Mouse (Mus musculus) natural killer cell, adult 2 months (primary cell): ENCODE measurements at regions not wholly inside any gene's neighbourhood (a gene's known extent, or its start where the extent isn't known, plus 50 kb on each side); places are given as distances from the start of the nearest gene placed in this dataset.

ENCODE experiments used
- DNase-seq, 2 experiments: peaks; one replicate each; pipeline ENCODE4 v3.0.0; 2022; ENCODE audit warnings: low spot score in 2 of 2

DNA sequence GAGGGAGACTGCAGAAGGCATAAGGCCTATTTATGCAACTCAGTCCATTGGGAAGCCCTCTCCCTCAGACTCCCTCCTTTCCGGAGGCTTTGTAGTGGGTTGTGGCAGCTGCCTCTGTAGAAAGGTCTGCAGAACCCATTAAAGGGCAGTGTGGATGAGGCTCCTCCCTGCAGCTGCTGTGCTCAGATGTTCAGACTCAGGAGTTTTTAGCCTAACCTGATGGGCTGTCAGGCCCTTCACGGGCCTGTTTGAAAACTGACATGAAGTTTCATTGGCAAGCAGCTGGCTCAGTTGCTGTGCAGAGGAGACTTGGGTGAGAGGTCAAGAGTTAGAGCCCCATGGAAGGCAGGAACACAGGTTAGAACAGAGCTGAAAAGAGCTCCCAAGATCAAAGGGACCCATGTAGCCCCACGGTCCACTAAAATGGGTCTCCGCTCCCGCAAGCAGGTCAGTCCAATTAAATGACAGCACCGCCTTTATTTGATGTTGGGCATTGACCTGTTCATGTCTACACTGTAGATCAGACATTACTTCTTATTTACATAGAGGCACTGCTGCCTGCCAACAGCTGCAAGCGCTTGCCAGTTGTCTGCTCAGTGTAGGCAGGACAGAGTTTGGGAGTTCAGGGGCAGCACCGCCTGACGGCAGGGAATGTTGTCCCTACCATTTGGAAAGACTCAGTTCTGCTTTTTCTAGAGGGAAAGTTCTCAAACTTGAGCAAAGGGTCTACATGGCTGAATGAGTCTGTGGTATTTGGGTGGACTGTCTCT lies 53.8 kb upstream of the Usp46 start:
- DNase-seq = no peak

DNA sequence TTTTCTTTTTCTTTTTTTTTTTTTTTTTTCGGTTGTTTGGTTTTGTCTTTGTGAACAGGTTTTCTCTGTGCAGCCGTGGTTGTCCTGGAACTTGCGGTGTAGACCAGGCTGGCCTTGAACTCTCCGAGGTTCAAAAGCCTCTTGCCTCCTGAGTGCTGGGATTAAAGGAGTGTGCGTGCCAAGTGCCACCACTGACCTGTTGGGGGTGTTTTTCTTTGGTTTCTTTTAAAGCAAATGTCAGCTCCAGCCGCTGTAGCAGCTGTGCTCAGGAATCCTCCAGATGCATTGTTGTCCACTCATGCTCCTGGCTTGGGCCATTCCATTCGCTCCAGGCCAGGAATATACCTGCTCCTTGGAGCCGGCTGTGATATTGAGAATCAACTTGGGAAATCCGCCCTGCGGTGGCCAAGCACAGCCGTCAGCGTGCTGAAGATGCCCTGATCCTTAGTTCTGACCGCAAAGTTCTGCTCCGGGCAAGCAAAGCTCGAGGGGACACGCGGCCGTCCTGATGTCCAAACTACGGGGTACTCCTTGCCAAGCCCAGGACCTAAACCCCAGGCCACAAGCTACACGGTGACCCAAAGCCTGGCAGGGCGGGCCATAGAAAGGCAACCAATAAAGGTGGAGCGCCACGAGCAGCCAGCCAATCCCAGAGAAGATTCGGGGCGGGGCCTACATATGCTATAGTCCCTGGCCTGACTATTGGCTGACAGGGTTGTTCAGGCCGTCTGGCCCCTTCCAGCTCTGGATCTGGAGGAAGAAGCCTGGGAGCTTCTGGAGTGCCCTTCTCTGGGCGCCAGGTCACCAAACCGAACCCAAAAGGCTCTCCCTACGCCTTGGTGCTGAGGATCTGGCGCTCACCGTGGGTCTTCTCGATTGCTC lies 58.0 kb upstream of the Usp46 start:
- DNase-seq = peak; percentile 59 to 72

DNA sequence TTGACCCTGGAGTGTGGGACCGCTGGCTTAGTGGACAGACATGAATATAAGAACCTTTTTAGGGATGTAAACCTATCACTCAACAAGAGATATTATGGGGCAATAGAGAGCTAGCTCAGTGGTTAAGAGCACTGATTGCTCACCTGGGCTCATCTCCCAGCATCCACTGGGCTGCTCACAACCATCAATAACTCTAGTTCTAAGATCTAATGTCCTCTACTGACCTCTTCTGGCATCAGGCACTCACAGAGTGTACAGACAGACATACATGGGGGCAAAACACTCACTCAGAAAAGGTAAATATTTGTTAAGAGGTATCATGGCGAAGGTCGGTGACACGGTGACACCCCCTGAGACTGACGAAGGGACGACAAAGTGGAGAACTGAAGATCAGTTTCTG lies 59.3 kb upstream of the Usp46 start:
- no peak for DNase-seq

- DNase-seq = no peak
Observed at GRCm38 (mm10) chr5:74129636-74130035, 61.4 kb upstream of the Usp46 start.

- no peak for DNase-seq
Observed at GRCm38 (mm10) chr5:74132671-74133070, 62.4 kb upstream of the Rasl11b start.

DNA sequence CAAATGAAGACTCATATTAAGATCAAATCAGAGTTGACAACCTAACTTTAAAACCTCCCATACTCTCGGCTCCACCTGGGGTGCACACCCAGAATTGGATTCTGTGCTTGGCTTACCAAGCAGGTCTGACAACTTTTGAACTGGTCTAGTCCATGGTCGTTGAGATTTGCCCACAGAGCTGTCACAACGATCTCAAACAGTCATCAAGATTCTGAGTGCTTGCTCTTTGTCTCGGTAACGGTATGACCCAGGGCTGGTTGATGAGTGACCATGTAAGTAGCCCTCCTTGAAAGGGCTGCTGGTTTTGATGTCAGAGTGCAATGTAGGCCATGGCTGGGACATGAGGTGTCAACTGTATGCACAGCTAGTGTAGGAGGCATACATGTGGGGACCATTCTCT lies 58.7 kb upstream of the Rasl11b start:
- DNase-seq = no peak

- no peak for DNase-seq
Observed at GRCm38 (mm10) chr5:74136868-74137439, 58.1 kb upstream of the Rasl11b start.

- DNase-seq = no peak
Observed at GRCm38 (mm10) chr5:74143994-74144393, 51.1 kb upstream of the Rasl11b start.

- no peak for DNase-seq
Observed at GRCm38 (mm10) chr5:74144765-74145164, 50.3 kb upstream of the Rasl11b start.
